Mouse (Mus musculus) adrenal gland, adult 2 months (tissue): ENCODE measurements around the gene Cct3. TPM values are rescaled to one million over a fixed set of nuclear protein-coding genes. Genes with fewer than 3 reads are reported as not detected.
"Not testable (repeated sequence)": the region's sequence is repeated elsewhere in the genome, so short reads cannot be mapped to it uniquely, and the experiment has no call there.

ENCODE experiments used
- DNase-seq: peaks from one replicate; pipeline ENCODE4 v3.0.0; 2021
- polyA plus RNA-seq: library from polyadenylated mRNA; depleted of rRNA; stranded (reverse); fragments of >200 nt; gene quantifications from 2 replicates; pipeline ENCODE4 v1.2.3, GENCODE M21; 2012; rRNA removed
- total RNA-seq, 2 experiments: library from RNA; stranded (reverse); gene quantifications; 2 replicates each; pipeline ENCODE4 v1.2.3; 2021

The Cct3 gene
- total and polyA plus RNA-seq, 3 experiments, result 64.9 to 316 (median 218) TPM

DNA sequence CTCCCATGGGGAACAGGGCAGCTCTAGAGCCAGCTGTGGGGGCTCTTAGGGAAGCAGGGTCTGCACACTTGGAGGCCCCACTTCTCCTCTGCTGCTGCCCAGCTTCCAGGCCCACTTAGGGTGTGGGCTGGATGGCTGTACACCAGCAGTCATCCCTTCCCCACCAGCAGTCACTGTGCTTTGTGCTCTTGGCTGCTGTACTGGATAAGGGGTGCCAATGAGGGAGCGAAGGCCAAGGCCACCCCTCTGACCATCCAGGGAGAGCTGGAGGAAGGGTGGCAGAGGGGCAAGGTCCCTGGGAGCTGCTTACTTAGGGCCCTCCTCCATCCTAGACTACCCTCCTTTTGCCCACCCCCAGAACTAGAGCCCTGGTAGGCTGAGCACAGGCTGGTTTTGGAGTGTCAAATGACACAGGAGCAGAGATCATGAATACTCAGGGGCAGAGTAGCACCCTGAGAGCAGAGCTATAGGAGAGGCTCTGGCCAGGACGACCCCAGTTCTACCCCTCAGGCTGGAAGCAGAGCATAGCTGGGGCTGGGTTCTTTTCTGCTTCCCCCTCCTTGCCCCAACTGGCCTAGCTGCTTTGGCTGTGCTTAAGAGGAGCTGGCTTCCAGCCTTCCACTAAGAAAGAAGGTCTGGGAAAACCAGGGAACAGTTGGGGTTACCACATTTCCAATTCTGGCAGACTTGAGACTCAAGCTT lies 64.8 kb downstream of the Cct3 start:
- DNase-seq, result no peak

DNA sequence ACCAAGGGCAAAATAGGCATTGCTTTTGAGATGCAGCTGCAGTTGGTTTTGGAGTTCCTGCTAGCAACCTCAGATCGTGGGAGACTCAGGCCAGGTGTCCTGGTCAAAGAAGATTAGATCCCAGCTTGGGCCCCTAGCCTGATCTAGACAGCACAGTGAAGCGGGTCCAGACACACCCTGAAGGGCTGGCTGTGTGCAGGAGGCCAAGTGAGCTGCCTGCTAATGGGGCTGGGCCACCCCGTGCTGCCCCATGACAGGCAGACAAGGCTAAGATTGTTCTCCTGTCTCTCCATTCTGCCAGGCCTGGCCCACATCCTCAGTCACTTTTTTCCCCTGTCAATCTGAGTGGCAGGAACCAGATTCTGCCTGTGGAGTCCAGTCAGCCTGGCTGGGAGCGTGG lies 66.8 kb downstream of the Cct3 start:
- no peak for DNase-seq

DNA sequence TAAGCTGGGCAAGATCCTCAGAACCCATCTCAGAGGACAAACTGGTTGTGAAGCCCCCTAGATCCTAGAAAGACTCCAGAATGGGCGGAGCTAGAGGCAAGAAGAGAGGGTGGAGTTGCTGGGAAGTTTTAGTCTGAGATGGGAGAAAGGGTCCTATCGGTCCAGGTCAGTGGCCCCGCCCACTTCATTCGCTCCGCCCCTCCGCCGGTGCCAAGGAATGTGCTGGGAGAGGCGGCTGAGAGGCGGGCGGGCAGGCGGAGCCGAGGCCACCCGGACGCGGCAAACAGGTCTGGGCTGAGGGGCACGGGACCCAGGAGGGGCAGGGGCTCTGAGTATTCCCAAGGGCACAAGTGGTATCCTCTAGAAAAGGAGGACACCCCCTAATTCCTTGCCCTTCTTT lies 67.4 kb downstream of the Cct3 start, which contains the start of gene Paqr6:
Gene Paqr6 (plus strand): TSS at position 248 of the 400 bp plus-strand sequence.
- DNase-seq, result peak; percentile 66

DNA sequence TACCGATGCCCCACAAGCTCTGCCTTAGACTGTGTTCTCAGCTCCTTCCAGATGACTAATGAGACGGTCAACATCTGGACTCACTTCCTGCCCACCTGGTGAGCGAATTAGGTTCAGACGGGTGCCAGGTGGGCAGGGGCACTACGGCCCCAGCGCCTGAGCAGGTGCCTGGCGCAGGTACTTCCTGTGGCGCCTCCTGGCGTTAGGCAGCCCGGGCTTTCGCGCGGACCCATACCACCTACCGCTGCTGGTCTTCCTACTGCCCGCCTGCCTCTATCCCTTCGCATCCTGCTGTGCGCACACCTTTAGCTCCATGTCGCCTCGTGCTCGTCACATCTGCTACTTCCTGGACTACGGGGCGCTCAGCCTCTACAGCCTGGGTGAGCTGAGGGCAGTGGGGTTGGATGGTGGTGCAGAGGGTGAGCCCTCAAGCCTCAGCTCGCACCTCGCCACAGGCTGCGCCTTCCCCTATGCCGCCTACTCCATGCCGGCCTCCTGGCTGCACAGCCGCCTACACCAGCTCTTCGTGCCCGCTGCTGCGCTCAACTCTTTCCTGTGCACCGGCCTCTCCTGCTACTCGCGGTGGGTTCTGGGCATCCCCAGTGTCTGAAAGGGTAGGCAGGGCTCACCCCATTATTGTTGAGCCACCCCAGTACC lies 68.9 kb downstream of the Cct3 start:
- no peak for DNase-seq

DNA sequence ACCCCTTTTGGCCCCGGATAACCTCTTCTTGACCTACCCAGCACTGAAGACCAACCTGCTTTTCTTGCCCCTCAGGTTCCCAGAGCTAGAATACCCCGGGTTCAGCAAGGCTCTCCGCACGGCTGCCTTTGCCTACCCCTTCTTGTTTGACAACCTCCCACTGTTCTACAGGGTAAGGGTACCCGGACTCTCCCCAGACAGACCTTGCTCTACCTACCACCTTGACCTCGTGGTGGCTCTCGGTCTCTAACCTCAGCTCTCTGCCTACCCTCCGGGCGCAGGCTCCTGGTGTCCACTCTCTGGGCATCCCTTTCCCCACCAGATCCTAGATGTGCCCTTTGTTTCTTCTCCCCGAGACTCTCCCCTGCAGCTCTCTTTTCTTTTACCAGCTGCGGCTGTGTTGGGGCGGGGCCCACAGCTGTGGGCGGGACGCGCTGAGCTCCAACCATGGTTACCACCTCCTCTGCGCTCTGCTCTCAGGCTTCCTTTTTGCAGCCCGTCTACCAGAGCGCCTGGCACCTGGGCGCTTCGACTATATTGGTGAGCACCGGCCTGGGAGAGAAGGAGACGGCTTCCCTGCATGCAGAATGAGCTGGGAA lies 70.0 kb downstream of the Cct3 start:
- DNase-seq, result peak; percentile 53

DNA sequence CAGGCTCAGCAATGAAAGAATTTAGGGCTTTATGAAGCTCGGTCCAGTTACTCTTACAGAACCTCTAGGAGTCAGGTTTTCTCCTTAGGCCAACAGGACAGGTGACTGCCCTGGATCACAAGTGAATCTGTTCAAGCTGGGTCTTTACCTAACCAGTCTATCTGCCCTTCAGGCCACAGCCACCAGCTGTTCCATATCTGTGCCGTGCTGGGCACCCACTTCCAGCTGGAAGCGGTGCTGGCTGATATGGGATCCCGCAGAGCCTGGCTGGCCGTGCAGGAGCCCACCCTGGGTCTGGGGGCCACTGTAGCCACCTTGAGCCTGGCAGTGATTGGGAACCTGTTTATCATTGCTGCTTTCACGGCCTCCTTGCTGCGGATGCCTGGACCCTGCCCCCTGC lies 70.6 kb downstream of the Cct3 start:
- not testable (repeated sequence) for DNase-seq

DNA sequence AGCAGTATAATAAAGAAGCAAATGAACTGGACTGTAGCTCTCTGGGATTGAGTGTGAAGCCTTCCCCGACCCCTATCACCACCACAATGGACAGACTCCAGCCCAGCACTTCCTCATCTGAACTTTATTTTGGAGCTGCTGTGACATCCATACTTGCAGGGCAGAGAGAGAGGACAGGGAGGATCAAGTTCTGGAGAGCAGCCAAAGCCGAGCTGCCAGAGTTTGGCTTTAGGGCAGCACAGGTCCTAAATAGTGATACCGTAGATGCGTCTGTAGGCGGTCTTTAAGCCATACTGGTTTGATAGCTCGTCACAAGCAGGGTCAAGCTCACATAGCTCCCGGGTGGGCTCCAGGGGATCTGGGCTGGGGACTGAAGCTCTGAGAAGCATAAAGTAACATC lies 71.6 kb downstream of the Cct3 start:
- DNase-seq, result not testable (repeated sequence)

Other genes starting within 250 kb of the Cct3 start
- 100 to 1,000 TPM; 142 to 155 TPM for gene Naxe, start 238.6 kb upstream of the Cct3 start, total RNA-seq
- 79.6 and 113 TPM in 2 replicates for gene Naxe, start 238.6 kb upstream of the Cct3 start, polyA plus RNA-seq
- not detected for gene Ttc24, start 218.8 kb upstream of the Cct3 start, total RNA-seq
- not detected in 2 replicates for gene Ttc24, start 218.8 kb upstream of the Cct3 start, polyA plus RNA-seq
- gene Iqgap3, start 215.1 kb upstream of the Cct3 start, total RNA-seq, result 1 to 10 TPM in 1 of 2 experiments, under 1 TPM in 1; 0.69 to 1.1 TPM
- 3.0 and 3.6 TPM in 2 replicates for gene Iqgap3, start 215.1 kb upstream of the Cct3 start, polyA plus RNA-seq
- 100 to 1,000 TPM in 1 of 2 experiments, 10 to 100 TPM in 1; 78.4 to 114 TPM for gene Mef2d, start 154.7 kb upstream of the Cct3 start, total RNA-seq
- 173 and 185 TPM in 2 replicates for gene Mef2d, start 154.7 kb upstream of the Cct3 start, polyA plus RNA-seq
- gene Rhbg, start 42.4 kb upstream of the Cct3 start, total RNA-seq, result 10 to 100 TPM in 1 of 2 experiments, 1 to 10 TPM in 1; 8.5 to 18.3 TPM
- gene Rhbg, start 42.4 kb upstream of the Cct3 start, polyA plus RNA-seq, result 0.76 and 1.8 TPM in 2 replicates
- gene Gm38392, start 9.9 kb upstream of the Cct3 start, total RNA-seq, result 1 to 10 TPM; 1.7 to 1.9 TPM
- 0.26 TPM in 1 of 2 replicates, not detected in the other for gene Gm38392, start 9.9 kb upstream of the Cct3 start, polyA plus RNA-seq
- gene Tsacc, start 117 bp upstream of the Cct3 start, total RNA-seq, result 10 to 100 TPM in 1 of 2 experiments, 1 to 10 TPM in 1; 5.7 to 10.6 TPM
- gene Tsacc, start 117 bp upstream of the Cct3 start, polyA plus RNA-seq, result 1.9 and 2.3 TPM in 2 replicates
- gene Glmp, start 27.9 kb downstream of the Cct3 start, total RNA-seq, result 100 to 1,000 TPM; 229 to 231 TPM
- gene Glmp, start 27.9 kb downstream of the Cct3 start, polyA plus RNA-seq, result 145 and 186 TPM in 2 replicates
- gene Tmem79, start 39.0 kb downstream of the Cct3 start, total RNA-seq, result 10 to 100 TPM; 13.9 to 14.1 TPM
- 20.1 and 22.3 TPM in 2 replicates for gene Tmem79, start 39.0 kb downstream of the Cct3 start, polyA plus RNA-seq
- 10 to 100 TPM; 42.9 to 47.5 TPM for gene Smg5, start 39.1 kb downstream of the Cct3 start, total RNA-seq
- 56.3 and 60.2 TPM in 2 replicates for gene Smg5, start 39.1 kb downstream of the Cct3 start, polyA plus RNA-seq
- gene Paqr6, start 67.5 kb downstream of the Cct3 start, total RNA-seq, result 1 to 10 TPM; 1.1 to 4.7 TPM
- gene Paqr6, start 67.5 kb downstream of the Cct3 start, polyA plus RNA-seq, result 13.5 and 20.0 TPM in 2 replicates
- 1 to 10 TPM in 1 of 2 experiments, under 1 TPM in 1; 0.63 to 1.2 TPM for gene Bglap3, start 75.6 kb downstream of the Cct3 start, total RNA-seq
- not detected in 2 replicates for gene Bglap3, start 75.6 kb downstream of the Cct3 start, polyA plus RNA-seq
- 1 to 10 TPM in 1 of 2 experiments, not detected in 1; 2.2 TPM for gene Bglap2, start 81.6 kb downstream of the Cct3 start, total RNA-seq
- gene Bglap2, start 81.6 kb downstream of the Cct3 start, polyA plus RNA-seq, result 0.28 TPM in 1 of 2 replicates, not detected in the other
- 1 to 10 TPM in 1 of 2 experiments, under 1 TPM in 1; 0.86 to 3.4 TPM for gene Bglap, start 87.3 kb downstream of the Cct3 start, total RNA-seq
- gene Bglap, start 87.3 kb downstream of the Cct3 start, polyA plus RNA-seq, result 1.1 TPM in 1 of 2 replicates, not detected in the other
- gene Pmf1, start 113.2 kb downstream of the Cct3 start, total RNA-seq, result 10 to 100 TPM; 31.1 to 43.0 TPM
- gene Pmf1, start 113.2 kb downstream of the Cct3 start, polyA plus RNA-seq, result 75.8 and 77.4 TPM in 2 replicates
- 10 to 100 TPM; 51.1 to 59.4 TPM for gene Slc25a44, start 128.0 kb downstream of the Cct3 start, total RNA-seq
- gene Slc25a44, start 128.0 kb downstream of the Cct3 start, polyA plus RNA-seq, result 40.7 and 40.9 TPM in 2 replicates
- 10 to 100 TPM in 1 of 2 experiments, 1 to 10 TPM in 1; 8.8 to 14.3 TPM for gene Sema4a, start 164.1 kb downstream of the Cct3 start, total RNA-seq
- gene Sema4a, start 164.1 kb downstream of the Cct3 start, polyA plus RNA-seq, result 31.8 and 42.4 TPM in 2 replicates
- gene Lmna, start 212.8 kb downstream of the Cct3 start, total RNA-seq, result 100 to 1,000 TPM in 1 of 2 experiments, 10 to 100 TPM in 1; 78.2 to 158 TPM
- 170 and 236 TPM in 2 replicates for gene Lmna, start 212.8 kb downstream of the Cct3 start, polyA plus RNA-seq
- gene Mex3a, start 235.3 kb downstream of the Cct3 start, total RNA-seq, result 1 to 10 TPM; 2.3 to 3.2 TPM
- gene Mex3a, start 235.3 kb downstream of the Cct3 start, polyA plus RNA-seq, result 1.7 and 2.1 TPM in 2 replicates